In genomic region chr4:122884481-122885340, GRCm38 (mm10) we compare ENCODE assay signal across 8 mouse cellular contexts. TPM values are rescaled to one million over a fixed set of nuclear protein-coding genes. Genes with fewer than 3 reads are reported as not detected.
DNase-seq lines count a peak whose midpoint lies in the region; ATAC-seq and TF ChIP-seq lines count a peak whose summit lies in the region.

No protein-coding gene starts in this region.

- no peaks in the 10 kb centered on the region for H3K27me3 ChIP-seq in embryonic facial prominence, embryonic 14.5 days (replicated peaks; ENCODE audit: control insufficient read depth, insufficient read depth, low read length)
- H3K27me3 ChIP-seq in liver, embryonic 16.5 days (ENCODE audit: control insufficient read depth, insufficient read depth, low read depth, low read length) = no peaks in the 10 kb centered on the region

- peak overlapping the region; percentile 74 for H3K4me2 ChIP-seq in embryonic facial prominence, embryonic 14.5 days (ENCODE audit: low read depth, low read length)
- peak overlapping the region; percentile 83 for H3K4me2 ChIP-seq in liver, embryonic 16.5 days (ENCODE audit: low read depth, low read length)

- 32% methylated on average over 12 of the region's 12 CpGs for WGBS in embryonic facial prominence, embryonic 14.5 days
- WGBS in liver, embryonic 16.5 days (ENCODE audit: insufficient replicate concordance) = 7% methylated on average over 12 of the region's 12 CpGs
- 9% methylated on average over 12 of the region's 12 CpGs for WGBS in olfactory bulb, adult 2 months

- peak; percentile 17 for DNase-seq in urinary bladder, postnatal 14 days (ENCODE audit: low spot score)
- no peak for DNase-seq in urinary bladder, postnatal 25 days (ENCODE audit: low spot score)
- no peak for DNase-seq in embryonic facial prominence, embryonic 14.5 days (ENCODE audit: low spot score)
- peak; percentile 65 for DNase-seq in induced T-regulatory cell, adult 2 months (ENCODE audit: low read depth)
- no peak for DNase-seq in left cerebral cortex, adult 11 months (ENCODE audit: low spot score)
- no peak for DNase-seq in left cerebral cortex, postnatal 4 days

- no peak for TF ChIP-seq CTCF in olfactory bulb, adult 2 months (IDR thresholded peaks at IDR 0.05; ENCODE audit: insufficient read depth, low read depth, low read length)

- peaks cover 21% of the 10 kb centered on the region for H3K4me1 ChIP-seq in embryonic facial prominence, embryonic 14.5 days (ENCODE audit: control insufficient read depth, insufficient read depth, low read length)
- peaks cover 31% of the 10 kb centered on the region for H3K4me1 ChIP-seq in liver, embryonic 16.5 days (ENCODE audit: control insufficient read depth, low read depth, low read length)
- peaks cover 10% of the 10 kb centered on the region for H3K4me1 ChIP-seq in olfactory bulb, adult 2 months (ENCODE audit: control insufficient read depth, insufficient read depth, low read length)

- peak overlapping the region; percentile 86 for H3K4me3 ChIP-seq in embryonic facial prominence, embryonic 14.5 days (ENCODE audit: low read depth, low read length)
- peak overlapping the region; percentile 84 for H3K4me3 ChIP-seq in liver, embryonic 16.5 days (ENCODE audit: low read depth, low read length)
- peak overlapping the region; percentile 72 for H3K4me3 ChIP-seq in olfactory bulb, adult 2 months (ENCODE audit: insufficient read depth, low read depth, low read length)

- intact Hi-C loops in left cerebral cortex, postnatal 4 days (cut with DNase I) = no loop called here

- ATAC-seq in embryonic facial prominence, embryonic 14.5 days (ENCODE audit: low read depth) = no peak
- no peak for ATAC-seq in liver, embryonic 16.5 days (ENCODE audit: low read depth)

- no peaks in the 10 kb centered on the region for H3K9me3 ChIP-seq in embryonic facial prominence, embryonic 14.5 days (ENCODE audit: control insufficient read depth, low read length)
- H3K9me3 ChIP-seq in liver, embryonic 16.5 days (replicated peaks; ENCODE audit: control insufficient read depth, low read length) = no peaks in the 10 kb centered on the region

- H3K36me3 ChIP-seq in embryonic facial prominence, embryonic 14.5 days (ENCODE audit: control insufficient read depth, insufficient read depth, low read length) = no peaks in the 10 kb centered on the region
- H3K36me3 ChIP-seq in liver, embryonic 16.5 days (ENCODE audit: control insufficient read depth, insufficient read depth) = no peaks in the 10 kb centered on the region

- peak overlapping the region; percentile 87 for H3K9ac ChIP-seq in embryonic facial prominence, embryonic 14.5 days (ENCODE audit: low read depth, low read length)
- H3K9ac ChIP-seq in liver, embryonic 16.5 days (ENCODE audit: low read depth, low read length) = peak overlapping the region; percentile 87

- peak overlapping the region; percentile 99 for H3K27ac ChIP-seq in embryonic facial prominence, embryonic 14.5 days (replicated peaks; ENCODE audit: low read depth, low read length)
- peak overlapping the region; percentile 100 for H3K27ac ChIP-seq in liver, embryonic 16.5 days (ENCODE audit: low read length)
- peak overlapping the region; percentile 46; the same call in 1 of the 2 replicates for H3K27ac ChIP-seq in olfactory bulb, adult 2 months (ENCODE audit: insufficient read depth, low read depth, low read length)

- TF ChIP-seq POLR2A in olfactory bulb, adult 2 months (IDR thresholded peaks at IDR 0.05; ENCODE audit: insufficient read depth, low read depth, low read length) = no peak

RNA-seq across cellular contexts. Expression of gene Cap1, which starts 1.1 kb away (rescaled TPM):
- 70.2 and 74.6 TPM in 2 replicates for polyA plus RNA-seq in embryonic facial prominence, embryonic 14.5 days (2014; fragmentation: Nextera tagmentation; extraction: Ambion mirVana)
- polyA plus RNA-seq in liver, embryonic 16.5 days (2015; fragmentation: Nextera tagmentation; extraction: Ambion mirVana) = 26.4 and 33.7 TPM in 2 replicates
- polyA plus RNA-seq in olfactory bulb, adult 2 months (2012; ENCODE audit: insufficient read depth, insufficient read length, low replicate concordance, missing spikeins) = 117 TPM in 1 of 2 replicates, not detected in the other
- total RNA-seq in left cerebral cortex, postnatal 4 days (2021) = 100 to 1,000 TPM; 174 to 186 TPM

RNA-seq across cellular contexts. Expression of gene Ppt1, which starts 48.7 kb away (rescaled TPM):
- 61.3 and 67.2 TPM in 2 replicates for polyA plus RNA-seq in embryonic facial prominence, embryonic 14.5 days (2014; fragmentation: Nextera tagmentation; extraction: Ambion mirVana)
- 20.6 and 21.9 TPM in 2 replicates for polyA plus RNA-seq in liver, embryonic 16.5 days (2015; fragmentation: Nextera tagmentation; extraction: Ambion mirVana)
- 235 TPM in 1 of 2 replicates, not detected in the other for polyA plus RNA-seq in olfactory bulb, adult 2 months (2012; ENCODE audit: insufficient read depth, insufficient read length, low replicate concordance, missing spikeins)
- 10 to 100 TPM; 48.2 to 52.9 TPM for total RNA-seq in left cerebral cortex, postnatal 4 days (2021)

Comparison
In these comparisons a context has a peak if more than half of its experiments do, and no peak if none do; other contexts are left out.
1. DNase-seq: peak in urinary bladder, postnatal 14 days (single experiment) and induced T-regulatory cell, adult 2 months (single experiment); none in urinary bladder, postnatal 25 days (single experiment), embryonic facial prominence, embryonic 14.5 days (single experiment), left cerebral cortex, adult 11 months (single experiment) and left cerebral cortex, postnatal 4 days (single experiment).
2. H3K27ac ChIP-seq: peak in every context shown above with its lines; median percentile 100 in liver, embryonic 16.5 days; 99 in embryonic facial prominence, embryonic 14.5 days; 46 in olfactory bulb, adult 2 months.
3. Peak in every context shown above with its lines, with median percentiles within 50 percentile points of each other: H3K4me3 ChIP-seq.